Mouse (Mus musculus) brown adipose tissue, adult 24 weeks (tissue): ENCODE measurements around the gene Zfp119b. TPM values are rescaled to one million over a fixed set of nuclear protein-coding genes. Genes with fewer than 3 reads are reported as not detected.
"Not testable (repeated sequence)": the region's sequence is repeated elsewhere in the genome, so short reads cannot be mapped to it uniquely, and the experiment has no call there.

ENCODE experiments used
- H3K27ac ChIP-seq: fragments of 200-500 bp; replicated peaks from 2 replicates; pipeline ENCODE4 v1.5.1; 2012; ENCODE audit warnings: low read depth, mild to moderate bottlenecking, low read length
- H3K4me1 ChIP-seq: fragments of 200-500 bp; 2 replicates; pipeline ENCODE4 v1.6.1; 2012; ENCODE audit warnings: low read length, mixed read lengths; ENCODE audit not compliant: control insufficient read depth, insufficient read depth, insufficient read length
- H3K4me3 ChIP-seq: fragments of 200-500 bp; 2 replicates; pipeline ENCODE4 v1.5.1; 2012; ENCODE audit warnings: low read depth, mild to moderate bottlenecking, low read length, moderate library complexity; ENCODE audit not compliant: insufficient read depth
- polyA plus RNA-seq: library from polyadenylated mRNA; stranded (reverse); fragments of >200 nt; gene quantifications from 2 replicates; pipeline ENCODE4 v1.2.4, GENCODE M21; 2012; ENCODE audit not compliant: missing spikeins, insufficient read depth, insufficient read length

The Zfp119b gene
- polyA plus RNA-seq, 1 experiment = 3.3 TPM

GRCm38 (mm10) chr17:55948647-55949046 is 653 bp downstream of the Zfp119b start:
- Histone ChIP-seq H3K27ac (no peak overlapping the region), H3K4me1 (no peaks in the 10 kb centered on the region), H3K4me3 (no peak overlapping the region)

DNA sequence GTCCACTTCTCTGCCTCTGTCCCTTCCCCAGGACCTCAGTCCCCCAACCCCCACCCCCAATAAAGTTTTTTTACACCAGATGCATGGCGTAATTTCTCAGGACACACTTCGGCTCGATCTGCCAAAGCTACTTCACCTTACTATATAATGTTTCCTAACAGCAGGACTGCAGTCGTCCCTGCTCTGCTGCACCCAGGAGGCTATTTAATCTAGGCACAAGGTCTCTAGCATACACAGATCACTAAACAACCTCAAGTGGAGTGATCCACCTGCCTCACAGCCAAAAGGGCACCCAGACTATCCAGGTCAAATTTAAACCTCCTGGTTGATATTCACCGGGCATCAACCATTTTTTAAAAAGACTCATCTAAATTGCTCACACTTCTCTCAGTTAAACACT is 3.6 kb downstream of the Zfp119b start:
- Histone ChIP-seq H3K4me1 (no peaks in the 10 kb centered on the region), H3K27ac (peak overlapping the region; percentile 92), H3K4me3 (peak overlapping the region; percentile 71)

GRCm38 (mm10) chr17:55944866-55945682 is 4.2 kb downstream of the Zfp119b start:
- peak overlapping the region; percentile 92 for H3K27ac ChIP-seq
- not testable (repeated sequence) for H3K4me1 ChIP-seq
- H3K4me3 ChIP-seq = peak overlapping the region; percentile 71

DNA sequence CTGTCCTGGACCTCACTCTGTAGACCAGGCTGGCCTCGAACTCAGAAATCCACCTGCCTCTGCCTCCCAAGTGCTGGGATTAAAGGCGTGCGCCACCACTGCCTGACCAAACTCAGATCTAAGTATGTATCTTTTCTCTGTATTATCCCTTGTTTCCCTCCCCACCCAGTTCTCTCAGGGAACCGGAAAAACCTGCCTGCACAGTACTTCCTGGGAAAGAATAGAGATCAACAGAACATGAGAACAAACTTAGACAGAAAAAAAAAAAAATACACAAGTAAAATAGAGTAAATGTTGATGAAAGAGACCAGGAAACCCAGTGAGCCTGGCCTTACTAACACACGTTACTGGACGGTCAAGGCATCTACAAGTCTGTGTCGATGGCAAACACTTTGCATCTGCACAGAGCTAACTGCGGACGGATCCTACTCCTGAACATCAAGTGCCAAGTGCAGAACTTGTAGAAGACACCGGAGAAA is 4.9 kb downstream of the Zfp119b start:
- H3K4me3 ChIP-seq = peak overlapping the region; percentile 71
- H3K27ac ChIP-seq = peak overlapping the region; percentile 90
- not testable (repeated sequence) for H3K4me1 ChIP-seq

DNA sequence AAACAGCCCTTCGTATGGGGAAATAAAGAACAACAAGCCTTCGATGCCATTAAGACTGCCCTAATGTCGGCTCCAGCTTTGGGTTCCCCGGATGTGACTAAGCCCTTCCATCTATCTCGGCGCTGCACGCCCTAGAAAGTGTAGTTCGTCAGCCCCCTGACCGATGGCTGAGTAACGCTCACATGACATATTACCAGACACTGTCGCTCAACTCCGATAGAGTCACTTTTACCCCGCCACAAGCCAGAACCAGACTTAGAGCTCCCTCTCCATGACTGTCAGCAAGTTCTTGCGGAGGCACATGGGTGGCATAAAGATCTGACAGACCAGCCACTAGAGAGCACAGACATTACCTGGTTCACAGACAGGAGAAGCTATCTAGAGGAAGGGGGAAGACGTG is 16.1 kb downstream of the Zfp119b start:
- Histone ChIP-seq H3K27ac (no peak overlapping the region), H3K4me1 (no peaks in the 10 kb centered on the region), H3K4me3 (no peak overlapping the region)

DNA sequence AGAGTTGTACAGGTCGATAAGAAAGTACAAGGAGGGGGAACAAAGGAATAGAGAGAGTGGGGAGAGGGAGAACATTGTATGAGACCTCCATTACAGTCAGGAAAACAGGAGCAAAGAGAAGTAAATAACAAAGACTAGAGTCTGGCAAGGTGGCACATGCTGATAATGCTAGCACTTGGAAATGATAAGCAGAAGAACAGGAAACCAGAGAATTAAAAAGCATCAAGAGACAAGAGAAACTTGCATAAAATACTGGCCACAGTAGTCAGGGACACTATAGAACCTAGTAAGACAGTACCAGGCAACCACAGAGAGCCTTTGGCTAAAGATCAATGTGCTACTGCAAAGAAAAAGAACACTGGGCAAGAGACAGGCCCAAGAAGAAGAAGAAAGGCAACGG is 16.7 kb downstream of the Zfp119b start:
- Histone ChIP-seq H3K27ac (peak overlapping the region; percentile 10; the same call in 1 of the 2 replicates), H3K4me1 (no peaks in the 10 kb centered on the region), H3K4me3 (peak overlapping the region; percentile 69)

GRCm38 (mm10) chr17:55931553-55932502 is 17.5 kb downstream of the Zfp119b start:
- H3K27ac ChIP-seq = peak overlapping the region; percentile 25
- no peaks in the 10 kb centered on the region for H3K4me1 ChIP-seq
- peak overlapping the region; percentile 69 for H3K4me3 ChIP-seq

GRCm38 (mm10) chr17:55906669-55907068 is 42.6 kb downstream of the Zfp119b start:
- no peak overlapping the region for H3K4me3 ChIP-seq
- no peak overlapping the region for H3K27ac ChIP-seq
- H3K4me1 ChIP-seq = no peaks in the 10 kb centered on the region

DNA sequence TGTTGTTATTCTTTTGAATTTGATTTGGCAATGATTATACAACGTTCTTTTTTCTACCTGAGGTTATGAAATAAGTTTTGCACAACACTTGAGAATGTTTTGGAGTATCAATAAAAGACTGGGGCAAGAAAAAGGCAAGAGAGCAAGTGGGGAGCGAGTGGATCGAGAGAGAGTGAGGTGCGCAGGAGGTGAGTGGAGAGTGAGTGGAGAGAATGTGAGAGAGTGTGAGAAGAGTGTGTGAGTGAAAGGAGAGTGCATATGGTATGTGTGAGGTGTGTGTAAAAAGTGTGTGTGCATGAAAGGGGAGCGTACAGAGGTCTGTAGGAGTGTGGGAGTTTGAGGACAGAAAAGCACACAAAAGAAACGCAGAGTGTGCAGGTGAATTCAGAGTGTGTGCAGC is 45.2 kb downstream of the Zfp119b start:
- H3K4me3 ChIP-seq = no peak overlapping the region
- no peaks in the 10 kb centered on the region for H3K4me1 ChIP-seq
- no peak overlapping the region for H3K27ac ChIP-seq

GRCm38 (mm10) chr17:55903687-55904086 is 45.6 kb downstream of the Zfp119b start:
- Histone ChIP-seq H3K4me3 (no peak overlapping the region), H3K27ac (no peak overlapping the region), H3K4me1 (no peaks in the 10 kb centered on the region)

DNA sequence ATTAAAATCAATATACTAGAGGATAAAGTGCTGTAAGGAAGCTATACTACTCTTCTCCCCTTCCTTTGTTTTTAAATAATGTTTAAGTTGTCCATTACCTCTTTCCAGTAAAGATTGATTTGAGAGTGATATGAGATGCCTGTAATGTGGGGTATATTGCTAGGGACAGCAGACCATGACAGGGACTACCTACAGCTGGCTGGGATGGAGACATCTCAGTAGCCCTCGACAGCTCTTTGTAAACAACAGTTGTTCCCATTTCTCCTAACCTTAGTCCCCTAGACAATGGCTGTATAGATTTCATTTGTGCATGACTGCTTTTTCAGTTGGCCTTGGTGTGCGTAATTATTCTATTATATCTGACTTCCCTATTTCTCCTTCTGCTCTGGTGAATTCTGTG is 46.2 kb downstream of the Zfp119b start:
- Histone ChIP-seq H3K4me3 (no peak overlapping the region), H3K4me1 (no peaks in the 10 kb centered on the region), H3K27ac (no peak overlapping the region)

DNA sequence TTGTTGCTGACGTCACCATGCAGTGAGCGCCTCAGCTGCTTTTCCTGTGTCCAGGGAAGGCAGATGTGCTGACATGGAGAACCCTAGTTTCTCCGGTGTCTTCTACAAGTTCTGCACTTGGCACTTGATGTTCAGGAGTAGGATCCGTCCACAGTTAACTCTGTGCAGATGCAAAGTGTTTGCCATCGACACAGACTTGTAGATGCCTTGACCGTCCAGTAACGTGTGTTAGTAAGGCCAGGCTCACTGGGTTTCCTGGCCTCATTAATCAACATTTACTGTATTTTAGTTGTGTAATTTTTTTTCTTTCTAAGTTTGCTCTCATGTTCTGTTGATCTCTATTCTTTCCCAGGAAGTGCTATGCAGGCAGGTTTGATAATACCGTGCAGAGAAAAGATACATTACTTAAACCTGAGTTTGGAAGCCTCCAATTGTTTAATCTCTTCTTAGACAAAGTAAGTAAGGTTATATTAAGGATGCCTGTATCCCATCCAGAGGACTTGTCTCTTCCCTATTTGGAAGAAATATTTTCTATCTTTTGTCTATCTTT is 56.8 kb downstream of the Zfp119b start:
- H3K27ac ChIP-seq = peak overlapping the region; percentile 52; the same call in 1 of the 2 replicates
- peak overlapping the region; percentile 64 for H3K4me3 ChIP-seq
- H3K4me1 ChIP-seq = not testable (repeated sequence)
